Mouse (Mus musculus): ENCODE data around the gene Slc35f6.

Slc35f6 gene

DNA sequence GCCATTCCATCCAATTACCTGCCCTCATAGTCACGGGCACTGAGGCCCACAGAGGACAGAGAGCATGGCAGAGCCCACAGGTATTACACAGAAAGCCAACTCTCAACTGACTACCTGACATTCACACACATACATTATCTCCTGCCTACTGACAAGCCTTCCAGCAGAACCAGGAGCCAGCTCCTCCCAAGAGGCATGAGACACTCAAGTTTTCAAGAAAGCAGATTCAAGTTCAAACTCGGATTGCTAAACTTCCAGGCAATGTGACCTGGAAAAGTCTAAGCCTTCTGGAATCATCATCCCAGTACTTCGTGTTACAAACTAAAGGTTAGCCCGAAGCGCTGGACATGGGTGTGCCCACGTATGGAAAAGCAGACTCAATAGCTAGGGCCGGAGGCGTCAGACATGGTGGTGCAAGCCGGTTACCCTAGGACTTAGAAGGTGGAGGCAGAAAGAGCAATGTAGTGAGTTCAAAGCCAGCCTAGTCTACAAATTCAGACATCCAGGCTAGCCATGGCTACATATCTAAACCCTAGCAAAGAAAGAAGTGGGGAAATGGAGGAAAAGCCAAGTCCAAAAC lies 26.4 kb upstream of the Slc35f6 start:
- DNase-seq (ENCODE audit: low spot score in 2 of 2): no peak

- DNase-seq (ENCODE audit: low spot score in 2 of 2): no peak
Observed at GRCm38 (mm10) chr5:30621844-30622176, 25.9 kb upstream of the Slc35f6 start.

- no peak for DNase-seq (ENCODE audit: low spot score in 2 of 2)
Observed at GRCm38 (mm10) chr5:30622177-30622840, 25.4 kb upstream of the Slc35f6 start.

DNA sequence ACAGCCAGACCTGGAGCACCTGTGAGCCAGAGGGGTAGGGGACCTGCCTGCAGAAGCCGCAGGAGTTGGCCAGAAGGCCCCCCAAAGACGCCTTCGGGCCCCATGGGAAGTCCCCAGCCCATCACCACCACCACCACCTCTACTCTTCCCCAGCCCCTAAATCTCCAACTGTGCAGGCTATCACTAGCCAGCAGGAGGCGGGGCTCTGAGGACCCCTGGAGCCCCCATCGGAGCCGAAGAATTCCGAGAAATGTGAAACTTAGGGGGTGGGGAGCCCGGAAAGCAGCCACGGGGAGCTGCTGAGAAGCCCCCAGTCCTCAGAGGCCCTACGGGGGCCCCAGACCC lies 24.9 kb upstream of the Slc35f6 start:
- DNase-seq (ENCODE audit: low spot score in 2 of 2): no peak

DNA sequence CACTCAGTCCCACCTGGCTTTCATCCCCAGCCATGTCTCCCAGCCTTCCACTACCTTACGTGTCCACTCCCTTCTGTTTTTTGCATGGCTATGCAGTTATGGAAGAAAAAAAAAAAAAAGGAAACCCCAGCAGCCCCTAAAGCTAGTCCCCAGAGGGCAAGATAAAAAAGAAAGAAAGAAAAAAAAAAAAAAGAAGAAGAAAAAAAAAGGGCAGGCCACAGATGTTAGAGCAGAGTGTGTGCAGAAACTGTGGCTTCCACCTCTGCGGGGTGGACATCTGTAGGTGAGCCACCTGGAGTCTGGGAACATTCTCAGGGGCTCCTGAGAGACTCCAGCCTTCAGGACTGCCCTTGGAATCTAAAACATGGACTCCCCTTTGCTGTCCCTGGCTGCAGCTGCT lies 24.4 kb upstream of the Slc35f6 start:
- DNase-seq (ENCODE audit: low spot score in 2 of 2): no peak

DNA sequence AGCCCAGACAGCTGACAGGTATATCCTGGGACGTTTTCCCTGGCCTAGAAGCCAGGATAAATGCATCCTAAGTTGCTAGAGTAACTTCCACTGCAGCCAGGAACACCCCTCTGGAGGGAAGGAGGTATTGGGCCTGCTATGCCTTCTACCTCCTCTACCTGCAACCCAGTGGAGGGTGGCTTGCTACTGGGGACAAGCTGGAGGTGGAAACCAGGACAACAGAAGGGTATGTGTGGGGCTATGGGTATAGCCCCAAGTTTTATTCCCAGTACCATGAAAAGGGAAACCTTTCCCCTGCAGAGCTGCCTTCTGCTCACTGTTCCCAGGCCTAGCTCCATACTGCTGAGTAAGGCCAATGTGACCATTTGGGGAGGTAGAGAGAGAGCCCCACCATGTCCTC lies 23.4 kb upstream of the Slc35f6 start:
- DNase-seq (ENCODE audit: low spot score in 2 of 2): no peak

GRCm38 (mm10) chr5:30624908-30625307 lies 22.8 kb upstream of the Slc35f6 start:
- DNase-seq (ENCODE audit: low spot score in 2 of 2): no peak

DNA sequence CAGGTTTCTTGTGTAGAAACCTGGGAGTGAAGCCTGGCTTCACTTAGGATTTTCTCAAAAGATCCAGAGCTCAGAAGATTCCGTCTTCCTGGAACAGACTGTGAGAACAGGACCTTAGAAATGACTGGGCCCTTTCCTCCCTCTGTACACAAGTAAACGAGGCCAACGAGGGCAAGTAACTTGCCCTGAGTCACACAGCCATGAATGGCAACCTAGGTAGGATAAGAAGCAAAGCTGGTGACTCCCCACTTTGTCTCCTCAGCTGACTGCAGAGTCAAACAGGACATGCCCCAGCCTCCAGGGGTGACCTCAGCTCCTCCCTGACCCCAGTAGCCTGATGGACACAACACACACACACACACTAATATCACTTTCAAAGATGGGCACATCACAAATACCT lies 22.4 kb upstream of the Slc35f6 start:
- no peak for DNase-seq (ENCODE audit: low spot score in 2 of 2)

- no peak for DNase-seq (ENCODE audit: low spot score in 2 of 2)
Observed at GRCm38 (mm10) chr5:30626331-30627105, 21.2 kb upstream of the Slc35f6 start.

GRCm38 (mm10) chr5:30628511-30628910 lies 19.2 kb upstream of the Slc35f6 start:
- DNase-seq (ENCODE audit: low spot score in 2 of 2): no peak

- no peak for DNase-seq (ENCODE audit: low spot score in 2 of 2)
Observed at GRCm38 (mm10) chr5:30630401-30630800, 17.3 kb upstream of the Slc35f6 start.

- no peak for DNase-seq (ENCODE audit: low spot score in 2 of 2)
Observed at GRCm38 (mm10) chr5:30632134-30632533, 15.6 kb upstream of the Slc35f6 start.

GRCm38 (mm10) chr5:30636994-30637393 lies 10.7 kb upstream of the Slc35f6 start:
- no peak for DNase-seq (ENCODE audit: low spot score in 2 of 2)

GRCm38 (mm10) chr5:30638041-30638440 lies 9.7 kb upstream of the Slc35f6 start:
- DNase-seq (ENCODE audit: low spot score in 2 of 2): peak; percentile 66 to 76

DNA sequence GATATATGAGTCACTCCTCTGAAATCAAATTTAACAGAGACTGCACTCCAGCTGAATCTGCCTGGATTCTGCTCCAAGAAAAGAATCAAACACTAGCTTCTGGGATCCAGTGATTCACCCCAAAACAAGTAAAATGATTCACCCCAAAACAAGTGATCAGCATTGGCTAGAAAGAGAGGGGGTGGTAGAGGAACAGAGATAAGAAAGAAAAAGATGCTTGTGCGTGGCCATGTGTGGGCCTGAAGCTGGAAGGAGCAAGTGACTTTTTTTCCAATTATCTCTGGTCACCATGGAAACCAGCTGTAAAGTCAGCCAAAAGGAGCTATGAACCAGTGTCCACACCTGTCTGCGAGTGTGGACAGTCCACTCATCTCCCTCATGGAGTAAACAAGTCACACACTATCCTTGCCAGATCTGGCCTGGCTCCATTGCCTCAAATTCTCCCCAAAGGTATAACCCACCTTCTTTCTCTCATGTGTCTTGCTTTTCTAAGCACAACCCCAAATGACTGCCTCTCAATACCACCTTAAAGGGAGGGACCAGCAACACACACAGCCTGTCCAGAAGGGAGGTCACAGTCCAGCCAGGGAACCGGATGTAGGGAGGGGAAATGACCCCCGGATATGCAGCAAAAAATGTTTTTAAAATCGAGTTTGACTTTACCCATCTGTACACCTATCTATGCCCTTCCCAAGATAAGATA lies 4.1 kb upstream of the Slc35f6 start:
- no peak for DNase-seq (ENCODE audit: low spot score in 2 of 2)

DNA sequence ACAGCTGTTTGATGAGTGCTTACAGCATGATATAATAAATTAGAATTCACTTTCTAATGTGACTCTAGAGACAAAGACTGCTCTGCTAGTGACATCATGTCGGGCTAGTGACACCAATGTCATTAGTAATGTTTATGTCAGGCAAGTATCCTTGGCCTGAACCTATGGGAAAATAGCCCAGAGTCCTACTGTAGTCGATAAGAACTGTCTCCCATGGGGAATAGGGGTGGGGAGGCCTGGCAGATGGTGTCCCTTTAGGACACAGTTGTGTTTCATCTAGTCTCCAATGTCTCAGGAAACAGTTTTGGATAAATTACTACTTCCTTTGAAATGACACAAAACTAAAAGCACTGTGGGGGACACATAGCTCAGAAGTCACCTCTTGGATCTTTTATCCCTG lies 1.7 kb upstream of the Slc35f6 start:
- no peak for DNase-seq (ENCODE audit: low spot score in 2 of 2)

DNA sequence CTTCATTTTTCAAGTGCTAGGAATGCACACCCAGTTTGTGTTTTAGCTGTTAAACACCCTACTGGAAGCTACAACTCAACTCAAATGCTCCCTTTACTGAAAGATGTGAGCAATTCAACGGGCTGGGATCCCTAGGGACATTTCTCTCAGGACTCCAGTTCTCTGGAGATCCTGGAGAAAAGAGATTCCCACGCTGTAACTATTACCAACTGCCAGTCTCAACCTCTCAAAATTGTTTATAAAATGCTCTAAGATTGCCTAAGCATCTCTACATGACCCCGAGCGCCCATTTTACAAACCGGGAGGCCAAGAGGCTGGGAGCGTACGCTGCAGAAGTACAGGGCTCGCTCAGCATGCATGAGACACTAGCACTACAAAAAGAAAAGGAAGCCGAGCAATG lies 337 bp upstream of the Slc35f6 start:
- no peak for DNase-seq (ENCODE audit: low spot score in 2 of 2)

GRCm38 (mm10) chr5:30649558-30649957 lies 1.8 kb downstream of the Slc35f6 start:
- no peak for DNase-seq (ENCODE audit: low spot score in 2 of 2)

DNA sequence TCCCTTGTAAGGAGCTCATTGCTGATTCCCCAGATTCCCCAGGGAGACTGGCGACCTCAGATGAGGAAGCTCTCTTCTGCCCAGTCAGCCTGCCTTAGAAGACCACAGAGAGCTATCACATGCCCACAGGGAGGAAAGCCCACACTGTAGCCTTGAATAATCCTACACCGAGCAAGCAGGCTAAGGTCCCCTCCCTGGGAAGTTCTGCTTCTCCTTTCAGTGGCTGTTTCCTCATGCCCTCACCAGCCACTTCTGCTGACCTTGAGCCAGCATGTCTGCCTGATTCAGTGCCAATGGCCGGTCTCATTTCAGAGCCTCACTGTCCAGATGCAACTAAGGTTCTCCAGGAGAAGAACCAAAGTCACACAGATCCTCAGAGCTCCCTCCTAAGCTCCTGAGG lies 3.0 kb downstream of the Slc35f6 start:
- no peak for DNase-seq (ENCODE audit: low spot score in 2 of 2)

DNA sequence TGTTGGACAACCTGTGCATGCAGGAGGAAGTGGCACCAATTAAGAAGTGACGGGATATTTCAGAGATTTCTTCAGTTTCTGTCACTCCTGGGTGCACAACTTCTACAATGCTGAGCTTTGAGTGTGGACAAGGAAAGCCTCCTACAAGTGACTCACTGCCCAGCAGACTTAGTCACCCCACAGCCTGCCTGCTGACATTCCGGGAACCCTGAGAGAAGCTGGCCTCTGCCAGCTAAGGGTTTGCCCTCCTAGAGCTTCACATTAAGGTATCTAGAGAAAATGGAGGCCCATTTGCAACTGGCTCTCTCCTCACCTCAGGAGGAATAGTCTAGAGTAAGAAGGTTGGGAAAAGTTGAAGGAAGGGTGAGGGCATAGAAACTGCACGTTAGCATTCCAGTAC lies 3.8 kb downstream of the Slc35f6 start:
- no peak for DNase-seq (ENCODE audit: low spot score in 2 of 2)

- no peak for DNase-seq (ENCODE audit: low spot score in 2 of 2)
Observed at GRCm38 (mm10) chr5:30653246-30653645, 5.5 kb downstream of the Slc35f6 start.

GRCm38 (mm10) chr5:30655042-30655441 lies 7.3 kb downstream of the Slc35f6 start:
- DNase-seq (ENCODE audit: low spot score in 2 of 2): no peak
